Mouse (Mus musculus) intestine, embryonic 16.5 days (tissue): ENCODE measurements around the gene Defb33. TPM values are rescaled to one million over a fixed set of nuclear protein-coding genes. Genes with fewer than 3 reads are reported as not detected.

Source experiments
- polyA plus RNA-seq: library from polyadenylated mRNA; unstranded; fragments of >200 nt; fragmentation: Nextera tagmentation; extraction: Ambion mirVana; gene quantifications from 2 replicates; pipeline ENCODE4 v1.2.1, GENCODE M21; 2015

Defb33 gene
- polyA plus RNA-seq, 1 experiment from 2014 or later = not detected

Other genes starting within 250 kb of the Defb33 start
- gene Gm15056, start 10.0 kb downstream of the Defb33 start, polyA plus RNA-seq = not detected in 2 replicates
- not detected in 2 replicates for gene Gm6040, start 29.4 kb downstream of the Defb33 start, polyA plus RNA-seq
- not detected in 2 replicates for gene AY761185, start 52.0 kb downstream of the Defb33 start, polyA plus RNA-seq
- gene Defa21, start 132.9 kb downstream of the Defb33 start, polyA plus RNA-seq = not detected in 2 replicates
- 0.53 TPM in 1 of 2 replicates, not detected in the other for gene Defa23, start 162.4 kb downstream of the Defb33 start, polyA plus RNA-seq
- not detected in 2 replicates for gene Defa35, start 172.4 kb downstream of the Defb33 start, polyA plus RNA-seq
- not detected in 2 replicates for gene Defa25, start 191.8 kb downstream of the Defb33 start, polyA plus RNA-seq
- not detected in 2 replicates for gene Gm14851, start 203.4 kb downstream of the Defb33 start, polyA plus RNA-seq
- 0.69 and 1.5 TPM in 2 replicates for gene Defa30, start 242.0 kb downstream of the Defb33 start, polyA plus RNA-seq